Mouse (Mus musculus) spleen, postnatal 36 days (tissue): ENCODE results near the gene Epas1.

Source experiments
- DNase-seq, 2 experiments: peaks; one replicate each; pipeline ENCODE4 v3.0.0; 2022; ENCODE audit warnings: low spot score in 2 of 2, mixed read lengths in 1 of 2

Epas1 gene

DNA sequence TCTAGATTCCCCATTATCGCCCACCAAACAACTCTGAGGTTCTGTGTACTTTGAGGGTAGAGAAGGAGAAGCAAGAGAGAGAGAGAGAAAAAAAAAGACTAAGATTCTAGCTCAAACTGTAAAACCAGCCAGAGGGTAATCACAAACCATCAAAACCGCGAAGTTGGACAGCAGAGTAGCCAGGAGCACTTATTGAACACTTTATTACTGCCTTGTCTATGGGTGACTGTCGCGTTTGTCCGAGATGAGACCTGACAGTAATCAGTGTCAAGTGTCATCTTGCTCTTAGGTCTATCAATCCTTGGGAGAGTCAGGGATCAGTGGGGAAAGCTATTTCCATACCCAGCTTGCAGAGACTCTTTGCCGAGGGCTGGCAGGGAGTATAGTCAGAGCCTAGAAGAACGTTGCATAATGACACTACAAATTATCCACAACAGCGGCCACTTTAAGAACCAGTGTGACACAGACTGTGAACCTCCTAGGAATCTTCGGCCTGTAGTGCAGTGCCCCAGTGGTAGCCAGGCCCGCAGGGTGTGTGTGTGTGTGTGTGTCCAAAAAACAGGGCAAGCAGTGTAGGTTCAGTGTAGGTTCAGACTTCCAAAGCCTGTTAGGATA is 2.2 kb downstream of the Epas1 start:
- DNase-seq: no peak

- no peak for DNase-seq
Observed at GRCm38 (mm10) chr17:86757621-86758020, 4.1 kb downstream of the Epas1 start.

DNA sequence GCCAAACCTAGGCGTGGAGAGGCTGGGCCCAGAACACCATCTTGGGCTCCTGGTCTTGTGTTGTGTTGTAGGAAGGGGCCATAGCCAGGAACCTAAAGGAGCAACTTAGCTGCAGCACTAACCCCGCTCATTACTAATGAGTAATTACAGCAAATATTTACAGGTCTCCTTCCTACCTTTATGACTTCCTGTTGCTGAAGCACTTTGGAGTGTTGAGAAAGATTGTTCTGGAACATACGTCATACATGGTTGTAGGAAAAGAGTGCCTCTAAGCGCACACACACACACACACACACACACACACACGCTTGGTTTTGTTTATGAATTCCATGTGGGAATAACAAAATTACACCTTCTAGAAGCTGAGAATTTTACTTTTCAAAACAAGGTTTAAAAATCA is 8.4 kb downstream of the Epas1 start:
- no peak for DNase-seq

- no peak for DNase-seq
Observed at GRCm38 (mm10) chr17:86762479-86763242, 9.2 kb downstream of the Epas1 start.

DNA sequence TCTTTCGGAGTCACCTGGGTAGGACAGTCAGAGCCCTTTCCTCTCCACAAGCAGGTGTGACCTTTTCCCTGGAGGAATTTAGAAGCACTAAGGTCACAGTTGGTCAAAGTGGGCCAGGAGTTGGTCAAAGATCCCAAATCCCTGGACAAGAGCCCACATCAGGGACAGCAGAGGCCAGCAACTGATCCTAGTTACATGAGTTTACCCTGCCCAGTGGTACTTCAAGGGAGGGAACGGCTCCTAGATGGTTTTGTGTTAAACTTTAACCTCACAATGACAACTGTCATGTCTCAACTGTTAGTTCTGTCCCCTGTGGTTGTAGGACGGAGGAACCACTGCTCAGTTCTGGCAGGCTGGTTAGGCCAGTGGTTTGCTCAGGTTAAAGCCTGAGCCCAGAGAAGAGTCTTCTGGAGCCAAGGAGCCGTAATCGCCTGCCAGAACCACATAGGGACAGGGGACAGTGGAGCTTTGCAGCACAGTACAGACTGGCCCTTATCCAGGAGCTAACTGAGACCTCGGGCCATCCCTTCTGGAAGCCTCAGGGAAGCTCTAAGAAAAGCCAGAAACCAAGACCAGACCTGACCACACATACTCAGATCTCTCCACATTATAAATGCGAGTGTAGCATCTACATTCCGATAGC is 12.4 kb downstream of the Epas1 start:
- no peak for DNase-seq

DNA sequence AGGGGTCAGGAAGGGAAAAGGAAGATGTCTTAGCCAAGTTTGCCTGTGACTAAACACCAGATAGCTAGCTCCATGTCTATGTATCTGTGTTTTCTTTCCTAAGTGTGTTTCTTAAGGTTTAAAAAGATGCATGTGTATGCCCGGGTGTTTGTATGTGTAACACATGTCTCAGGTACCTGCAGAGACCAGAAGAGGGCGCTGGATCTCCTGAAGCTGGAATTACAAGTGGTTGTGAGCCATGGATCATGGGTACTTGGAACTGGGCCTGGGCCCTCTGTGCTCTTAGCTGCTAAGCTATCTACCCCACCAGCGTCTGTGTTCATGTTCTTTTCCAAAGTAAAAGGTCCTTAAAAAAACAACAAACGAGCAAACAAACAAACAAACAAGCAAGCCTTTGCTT is 12.9 kb downstream of the Epas1 start:
- DNase-seq: no peak

DNA sequence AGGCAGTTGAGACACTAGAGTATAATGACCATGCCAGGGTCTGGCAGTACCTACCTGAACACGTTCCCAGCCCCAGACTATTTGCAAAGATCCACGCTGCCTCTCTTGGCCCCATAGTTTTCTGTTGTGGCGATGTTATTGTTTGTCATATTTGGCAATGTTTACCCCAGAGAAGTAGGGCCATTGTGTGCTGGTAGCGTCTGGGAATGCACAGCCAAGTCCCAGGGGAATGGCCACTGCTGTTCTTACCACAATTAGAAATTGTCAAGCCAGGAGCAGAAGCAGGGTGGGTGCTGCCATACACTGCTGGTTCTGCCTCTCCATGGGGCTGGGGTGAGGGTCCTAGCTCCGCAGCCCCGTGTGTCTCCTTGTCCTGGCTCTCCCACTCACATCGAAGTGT is 15.1 kb downstream of the Epas1 start:
- no peak for DNase-seq

- peak; percentile 18 to 29 for DNase-seq
Observed at GRCm38 (mm10) chr17:86769330-86770211, 16.1 kb downstream of the Epas1 start.

DNA sequence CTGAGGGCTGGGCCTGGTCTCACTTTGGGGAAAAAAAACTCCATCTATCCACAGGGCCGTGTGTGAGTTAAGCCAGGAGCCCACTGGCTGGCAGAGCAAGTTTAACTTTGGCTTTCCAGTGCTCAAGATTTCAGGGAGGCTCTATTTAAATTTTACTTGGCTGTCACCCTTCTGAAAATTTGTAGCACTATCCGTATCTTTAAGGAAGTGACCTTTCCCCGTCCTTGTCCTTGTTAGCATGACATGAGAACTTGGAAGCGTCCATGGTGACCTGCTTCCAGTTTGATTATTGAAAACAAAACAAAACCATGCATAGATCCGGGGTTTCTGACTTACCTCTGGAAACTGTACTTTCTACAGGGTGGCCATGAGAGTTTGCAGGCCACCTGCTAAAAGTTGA is 17.3 kb downstream of the Epas1 start:
- DNase-seq: no peak

GRCm38 (mm10) chr17:86772035-86772434 is 18.5 kb downstream of the Epas1 start:
- no peak for DNase-seq

GRCm38 (mm10) chr17:86772929-86773588 is 19.6 kb downstream of the Epas1 start:
- DNase-seq: no peak

GRCm38 (mm10) chr17:86776538-86776937 is 23.0 kb downstream of the Epas1 start:
- no peak for DNase-seq

- DNase-seq: no peak
Observed at GRCm38 (mm10) chr17:86778147-86778546, 24.6 kb downstream of the Epas1 start.

DNA sequence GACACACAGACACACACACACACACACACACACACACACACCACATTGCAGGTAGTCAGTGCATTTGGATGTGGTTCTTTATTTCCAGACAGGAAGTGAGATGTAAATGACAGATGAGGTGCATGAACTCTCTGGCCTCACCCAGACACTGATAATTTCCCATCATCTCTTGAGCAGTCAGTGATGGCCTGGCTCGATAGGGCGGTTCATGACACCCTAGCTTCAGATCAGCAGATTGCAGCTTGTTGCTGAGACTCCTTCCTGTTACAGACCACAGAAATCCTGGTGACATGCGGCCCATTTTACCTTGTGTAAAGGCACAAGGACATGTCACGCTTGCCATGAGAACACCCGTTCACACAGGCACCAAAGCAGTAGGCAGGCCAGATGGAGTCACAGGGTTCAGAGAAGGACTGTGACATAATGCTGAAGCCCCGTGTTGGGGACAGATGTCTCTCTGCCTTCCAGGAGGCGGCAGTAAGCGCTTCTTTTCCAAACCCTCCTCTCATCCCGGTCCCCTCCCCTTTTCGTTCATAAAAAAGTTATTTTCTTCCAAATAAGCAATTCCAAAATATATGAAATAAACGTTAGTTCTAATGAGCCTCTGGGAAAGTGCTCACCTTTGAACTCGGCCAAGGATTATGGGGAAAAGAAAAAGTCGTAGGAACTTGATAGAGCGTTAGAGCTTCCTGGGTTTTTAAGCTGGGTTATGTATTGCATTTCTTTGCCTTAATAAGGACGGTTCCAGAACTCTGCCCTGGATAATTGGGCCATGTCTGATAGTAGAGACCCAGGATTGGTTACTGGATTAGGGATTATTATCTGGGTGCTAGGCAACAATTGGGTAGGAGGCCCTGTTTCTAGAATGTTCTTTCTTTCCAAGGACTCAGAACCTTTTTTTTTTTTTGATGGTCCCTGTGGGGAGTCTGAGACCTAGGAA is 26.0 kb downstream of the Epas1 start:
- DNase-seq: no peak

GRCm38 (mm10) chr17:86780708-86781318 is 27.3 kb downstream of the Epas1 start:
- DNase-seq: no peak

GRCm38 (mm10) chr17:86781755-86782400 is 28.4 kb downstream of the Epas1 start:
- no peak for DNase-seq

- no peak for DNase-seq
Observed at GRCm38 (mm10) chr17:86784405-86784977, 31.0 kb downstream of the Epas1 start.

DNA sequence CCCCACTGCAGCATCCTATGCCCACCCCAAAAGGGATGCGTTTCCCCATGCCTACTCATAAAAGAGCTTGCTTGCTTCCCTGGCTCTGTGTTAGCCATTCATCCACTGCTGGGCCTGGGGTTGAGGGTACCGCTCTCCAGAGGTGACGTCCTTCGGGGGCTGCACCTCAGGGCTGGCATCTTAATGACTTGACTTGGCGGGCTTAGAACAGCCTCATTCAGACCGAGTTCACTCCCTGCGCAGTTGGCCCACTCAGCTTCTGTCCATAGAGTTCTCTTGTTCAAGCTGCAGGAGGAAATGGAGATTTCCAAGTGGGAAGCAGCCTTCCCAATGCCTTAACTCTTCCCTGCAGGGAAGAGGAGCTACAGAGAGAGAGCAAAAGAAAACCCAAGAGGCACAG is 32.1 kb downstream of the Epas1 start:
- DNase-seq: no peak

GRCm38 (mm10) chr17:86786496-86786895 is 33.0 kb downstream of the Epas1 start:
- DNase-seq: no peak
